Comparison of ENCODE assay signal across 17 mouse cellular contexts in genomic region chr15:98417285-98417684, GRCm38 (mm10). TPM values are rescaled to one million over a fixed set of nuclear protein-coding genes. Genes with fewer than 3 reads are reported as not detected.
A peak's percentile ranks its signal among the peaks of the same experiment; 100 is the strongest.
DNase-seq lines count a peak whose midpoint lies in the region; ATAC-seq and TF ChIP-seq lines count a peak whose summit lies in the region.
"Not testable (repeated sequence)": the region's sequence is repeated elsewhere in the genome, so short reads cannot be mapped to it uniquely, and the experiment has no call there.
"Had no signal": no experiment of that assay in that cellular context is flagged by ENCODE, and none has a peak within 500 bp of the region (broad histone marks: within the 10 kb centered on the region; RNA-seq: fewer than 3 reads in every experiment).

No protein-coding gene starts in this region.

- H3K9ac ChIP-seq in embryonic facial prominence, embryonic 14.5 days (ENCODE audit: low read depth, low read length); liver, adult 2 months (ENCODE audit: low read depth, low read length); midbrain, embryonic 14.5 days (replicated peaks; ENCODE audit: low read length): not testable (repeated sequence)

- TF ChIP-seq CTCF in liver, adult 2 months (IDR thresholded peaks at IDR 0.05; ENCODE audit: low read depth, low read length): peak; percentile 31; the same call in 1 of the 2 replicates

- DNase-seq in 416B (ENCODE audit: low read depth) (peak; percentile 61), NIH3T3 (ENCODE audit: low read depth) (peak; percentile 59)
- DNase-seq in c-Kit-positive CD71-negative TER-119-negative erythroid progenitor cells, embryonic 14.5 days (ENCODE audit: low read depth): peak; percentile 12
- peak; percentile 6 for DNase-seq in embryonic facial prominence, embryonic 14.5 days (ENCODE audit: low spot score)
- DNase-seq in induced T-regulatory cell, adult 2 months (ENCODE audit: low read depth): peak; percentile 42
- DNase-seq in liver, adult 2 months (ENCODE audit: extremely low read depth, low read depth, low spot score): not testable (repeated sequence)
- DNase-seq in midbrain, embryonic 14.5 days: peak; percentile 27
- DNase-seq in thymus, postnatal 14 days: peak; percentile 18

- WGBS in embryonic facial prominence, embryonic 14.5 days: 20% methylated on average over 2 of the region's 3 CpGs
- 43% methylated on average over 3 of the region's 3 CpGs for WGBS in liver, adult 2 months
- 5% methylated on average over 2 of the region's 3 CpGs for WGBS in midbrain, embryonic 14.5 days

- not testable (repeated sequence) for H3K9me3 ChIP-seq in embryonic facial prominence, embryonic 14.5 days (ENCODE audit: control insufficient read depth, low read length); midbrain, embryonic 14.5 days (ENCODE audit: control insufficient read depth, low read length)

- H3K27me3 ChIP-seq in embryonic facial prominence, embryonic 14.5 days (replicated peaks; ENCODE audit: control insufficient read depth, insufficient read depth, low read length); liver, adult 2 months (ENCODE audit: control insufficient read depth, insufficient read depth, low read length); midbrain, embryonic 14.5 days (ENCODE audit: control insufficient read depth, insufficient read depth, low read length): not testable (repeated sequence)

- not testable (repeated sequence) for TF ChIP-seq POLR2A in liver, adult 2 months (IDR thresholded peaks at IDR 0.05; ENCODE audit: extremely low read depth, insufficient read depth, low read length)

- H3K79me2 ChIP-seq in liver, adult 2 months (ENCODE audit: control insufficient read depth, insufficient read depth, low read length): not testable (repeated sequence)

- H3K4me3 ChIP-seq in embryonic facial prominence, embryonic 14.5 days (ENCODE audit: low read depth, low read length); liver, adult 2 months (ENCODE audit: insufficient read depth, low read depth, low read length); midbrain, embryonic 14.5 days (replicated peaks; ENCODE audit: low read depth, low read length): not testable (repeated sequence)

- H3K36me3 ChIP-seq in embryonic facial prominence, embryonic 14.5 days (ENCODE audit: control insufficient read depth, insufficient read depth, low read length); liver, adult 2 months (ENCODE audit: control insufficient read depth, insufficient read depth, low read length); midbrain, embryonic 14.5 days (ENCODE audit: control insufficient read depth, insufficient read depth, low read length): not testable (repeated sequence)

- ATAC-seq in embryonic facial prominence, embryonic 14.5 days (ENCODE audit: low read depth); midbrain, embryonic 14.5 days (ENCODE audit: low FRiP score, low TSS enrichment): not testable (repeated sequence)

- not testable (repeated sequence) for H3K4me2 ChIP-seq in embryonic facial prominence, embryonic 14.5 days (ENCODE audit: low read depth, low read length); midbrain, embryonic 14.5 days (ENCODE audit: low read length)

- not testable (repeated sequence) for H3K27ac ChIP-seq in embryonic facial prominence, embryonic 14.5 days (replicated peaks; ENCODE audit: low read depth, low read length); liver, adult 2 months (replicated peaks; ENCODE audit: insufficient read depth, low read depth, low read length); midbrain, embryonic 14.5 days (replicated peaks; ENCODE audit: low read depth, low read length)

- not testable (repeated sequence) for H3K4me1 ChIP-seq in embryonic facial prominence, embryonic 14.5 days (ENCODE audit: control insufficient read depth, insufficient read depth, low read length); liver, adult 2 months (ENCODE audit: control insufficient read depth, insufficient read depth, low read length); midbrain, embryonic 14.5 days (ENCODE audit: control insufficient read depth, insufficient read depth, low read length)

RNA-seq across cellular contexts. Expression of gene Olfr282, which starts 13.7 kb away (rescaled TPM):
- 0.17 TPM in 1 of 2 replicates, not detected in the other for polyA plus RNA-seq in embryonic facial prominence, embryonic 14.5 days (2014; fragmentation: Nextera tagmentation; extraction: Ambion mirVana)
- not detected in 2 replicates for total RNA-seq in liver, adult 2 months (2014; rRNA removed)
- polyA plus RNA-seq in liver, adult 2 months (2012; rRNA removed): not detected in 2 replicates
- not detected in 2 replicates for polyA plus RNA-seq in midbrain, embryonic 14.5 days (2014; fragmentation: Nextera tagmentation; extraction: Ambion mirVana)
- total RNA-seq: adrenal gland, postnatal 10 days; gastrocnemius, postnatal 4 days; left cerebral cortex, adult 18-20 months had no signal
- polyA plus RNA-seq: C2C12; heart, embryonic 13.5 days; hindbrain, embryonic 12.5 days; limb, embryonic 13.5 days; midbrain, embryonic 10.5 days; myocyte had no signal

RNA-seq across cellular contexts. Expression of gene Olfr281, which starts 35.1 kb away (rescaled TPM):
- polyA plus RNA-seq in embryonic facial prominence, embryonic 14.5 days (2014; fragmentation: Nextera tagmentation; extraction: Ambion mirVana): 0.22 and 0.50 TPM in 2 replicates
- not detected in 2 replicates for total RNA-seq in liver, adult 2 months (2014; rRNA removed)
- polyA plus RNA-seq in liver, adult 2 months (2012; rRNA removed): not detected in 2 replicates
- polyA plus RNA-seq in midbrain, embryonic 14.5 days (2014; fragmentation: Nextera tagmentation; extraction: Ambion mirVana): not detected in 2 replicates
- total RNA-seq: adrenal gland, postnatal 10 days; gastrocnemius, postnatal 4 days; left cerebral cortex, adult 18-20 months had no signal
- polyA plus RNA-seq: C2C12; heart, embryonic 13.5 days; hindbrain, embryonic 12.5 days; limb, embryonic 13.5 days; midbrain, embryonic 10.5 days; myocyte had no signal

RNA-seq across cellular contexts. Expression of gene Olfr283, which starts 36.5 kb away (rescaled TPM):
- not detected in 2 replicates for polyA plus RNA-seq in embryonic facial prominence, embryonic 14.5 days (2014; fragmentation: Nextera tagmentation; extraction: Ambion mirVana)
- total RNA-seq in liver, adult 2 months (2014; rRNA removed): not detected in 2 replicates
- not detected in 2 replicates for polyA plus RNA-seq in liver, adult 2 months (2012; rRNA removed)
- polyA plus RNA-seq in midbrain, embryonic 14.5 days (2014; fragmentation: Nextera tagmentation; extraction: Ambion mirVana): not detected in 2 replicates
- total RNA-seq: adrenal gland, postnatal 10 days; gastrocnemius, postnatal 4 days; left cerebral cortex, adult 18-20 months had no signal
- polyA plus RNA-seq: C2C12; heart, embryonic 13.5 days; hindbrain, embryonic 12.5 days; limb, embryonic 13.5 days; midbrain, embryonic 10.5 days; myocyte had no signal

RNA-seq across cellular contexts. Expression of gene OR5BS1P, which starts 52.4 kb away (rescaled TPM):
- polyA plus RNA-seq in embryonic facial prominence, embryonic 14.5 days (2014; fragmentation: Nextera tagmentation; extraction: Ambion mirVana): not detected in 2 replicates
- total RNA-seq in liver, adult 2 months (2014; rRNA removed): not detected in 2 replicates
- polyA plus RNA-seq in liver, adult 2 months (2012; rRNA removed): not detected in 2 replicates
- not detected in 2 replicates for polyA plus RNA-seq in midbrain, embryonic 14.5 days (2014; fragmentation: Nextera tagmentation; extraction: Ambion mirVana)
- total RNA-seq: adrenal gland, postnatal 10 days; gastrocnemius, postnatal 4 days; left cerebral cortex, adult 18-20 months had no signal
- polyA plus RNA-seq: C2C12; heart, embryonic 13.5 days; hindbrain, embryonic 12.5 days; limb, embryonic 13.5 days; midbrain, embryonic 10.5 days; myocyte had no signal
